Mouse (Mus musculus) thymus, postnatal 10 days (tissue): ENCODE data around the gene Rbpj.

Source experiments
- DNase-seq, 2 experiments: peaks; one replicate each; pipeline ENCODE4 v3.0.0; 2021; ENCODE audit warnings: low spot score in 2 of 2

The Rbpj gene

GRCm38 (mm10) chr5:53469098-53469776, 3.3 kb downstream of the Rbpj start:
- DNase-seq = no peak

- no peak for DNase-seq
These were observed 3.8 kb downstream of the Rbpj start for GRCm38 (mm10) chr5:53469777-53470131.

GRCm38 (mm10) chr5:53470141-53471079, 4.5 kb downstream of the Rbpj start:
- no peak for DNase-seq

- no peak for DNase-seq
These were observed 6.5 kb downstream of the Rbpj start for GRCm38 (mm10) chr5:53472485-53472884.

GRCm38 (mm10) chr5:53479161-53479560, 13.2 kb downstream of the Rbpj start:
- DNase-seq = no peak

GRCm38 (mm10) chr5:53479891-53480290, 13.9 kb downstream of the Rbpj start:
- DNase-seq = no peak

GRCm38 (mm10) chr5:53481021-53481420, 15.1 kb downstream of the Rbpj start:
- DNase-seq = no peak

GRCm38 (mm10) chr5:53485069-53485628, 19.2 kb downstream of the Rbpj start:
- no peak for DNase-seq

GRCm38 (mm10) chr5:53485934-53486475, 20.1 kb downstream of the Rbpj start:
- DNase-seq = no peak

GRCm38 (mm10) chr5:53486966-53487592, 21.1 kb downstream of the Rbpj start:
- no peak for DNase-seq

GRCm38 (mm10) chr5:53490697-53491099, 24.7 kb downstream of the Rbpj start:
- DNase-seq = peak; percentile 11 to 14

- DNase-seq = no peak
These were observed 27.8 kb downstream of the Rbpj start for GRCm38 (mm10) chr5:53493756-53494155.

GRCm38 (mm10) chr5:53494536-53495159, 28.7 kb downstream of the Rbpj start:
- DNase-seq = no peak

GRCm38 (mm10) chr5:53496846-53497549, 31.0 kb downstream of the Rbpj start:
- DNase-seq = no peak

- DNase-seq = no peak
These were observed 33.6 kb downstream of the Rbpj start for GRCm38 (mm10) chr5:53499571-53499970.

- DNase-seq = no peak
These were observed 34.7 kb downstream of the Rbpj start for GRCm38 (mm10) chr5:53500509-53501145.

GRCm38 (mm10) chr5:53503261-53503660, 37.3 kb downstream of the Rbpj start:
- DNase-seq = no peak

GRCm38 (mm10) chr5:53505751-53506150, 39.8 kb downstream of the Rbpj start:
- no peak for DNase-seq

- DNase-seq = no peak
These were observed 41.4 kb downstream of the Rbpj start for GRCm38 (mm10) chr5:53507371-53507770.

GRCm38 (mm10) chr5:53509465-53509864, 43.5 kb downstream of the Rbpj start:
- DNase-seq = no peak
